Mouse (Mus musculus): ENCODE results near the gene Dhx30. TPM values are rescaled to one million over a fixed set of nuclear protein-coding genes. Genes with fewer than 3 reads are reported as not detected.

The Dhx30 gene
- 68.1 and 80.8 TPM in 2 replicates for polyA plus RNA-seq (2015; fragmentation: Nextera tagmentation; extraction: Ambion mirVana)

GRCm38 (mm10) chr9:110117779-110118139 lies at the start of gene Dhx30:
Gene Dhx30 (minus strand): TSS chr9:110117830.

GRCm38 (mm10) chr9:110116977-110117778 lies 452 bp downstream of the Dhx30 start, which contains the start of gene Smarcc1:
Gene Smarcc1 (plus strand): TSS chr9:110117708.

Other genes with a start within 250 kb of the Dhx30 start
- gene Cdc25a, start 242.3 kb downstream of the Dhx30 start, polyA plus RNA-seq (2015; fragmentation: Nextera tagmentation; extraction: Ambion mirVana) = 7.4 and 11.9 TPM in 2 replicates
- 41.2 and 64.2 TPM in 2 replicates for gene Map4, start 186.4 kb downstream of the Dhx30 start, polyA plus RNA-seq (2015; fragmentation: Nextera tagmentation; extraction: Ambion mirVana)
- gene Smarcc1, start 122 bp downstream of the Dhx30 start, polyA plus RNA-seq (2015; fragmentation: Nextera tagmentation; extraction: Ambion mirVana) = 38.5 and 48.3 TPM in 2 replicates
- 26.1 and 28.6 TPM in 2 replicates for gene Cspg5, start 126.0 kb upstream of the Dhx30 start, polyA plus RNA-seq (2015; fragmentation: Nextera tagmentation; extraction: Ambion mirVana)
- 13.8 and 16.6 TPM in 2 replicates for gene Elp6, start 187.3 kb upstream of the Dhx30 start, polyA plus RNA-seq (2015; fragmentation: Nextera tagmentation; extraction: Ambion mirVana)
- 38.8 and 79.2 TPM in 2 replicates for gene Scap, start 215.5 kb upstream of the Dhx30 start, polyA plus RNA-seq (2015; fragmentation: Nextera tagmentation; extraction: Ambion mirVana)